ENCODE assay signal across 8 mouse cellular contexts in the genomic region with DNA sequence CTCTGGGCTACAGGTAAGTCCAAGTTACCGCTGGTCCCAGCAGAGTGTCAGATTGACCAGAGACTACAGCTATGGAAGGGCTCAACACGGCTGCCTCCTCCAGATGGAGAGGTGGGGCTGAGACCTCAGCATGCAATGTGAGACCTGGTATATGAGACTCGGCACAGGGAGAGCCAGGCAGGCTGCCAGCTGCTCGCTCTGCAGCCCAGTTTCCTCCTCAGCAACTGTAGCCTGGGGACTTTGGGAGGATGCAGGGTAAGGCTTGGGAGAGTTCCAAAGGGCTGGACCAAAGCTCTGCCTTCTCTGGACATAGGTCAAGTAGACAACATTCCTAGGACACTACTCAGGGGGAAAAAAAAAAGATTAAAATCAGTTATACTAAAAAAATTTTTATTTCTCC. TPM values are rescaled to one million over a fixed set of nuclear protein-coding genes. Genes with fewer than 3 reads are reported as not detected.
DNase-seq lines count a peak whose midpoint lies in the region; ATAC-seq lines count a peak whose summit lies in the region.
"Had no signal": no experiment of that assay in that cellular context is flagged by ENCODE, and none has a peak within 500 bp of the region (broad histone marks: within the 10 kb centered on the region; RNA-seq: fewer than 3 reads in every experiment).

No protein-coding gene starts in this region.

- WGBS in heart, embryonic 13.5 days, result 52% methylated on average over 4 of the region's 4 CpGs

- H3K9me3 ChIP-seq in heart, embryonic 13.5 days, result no peaks in the 10 kb centered on the region
- H3K9me3 ChIP-seq: liver, embryonic 15.5 days had no signal

- H3K4me2 ChIP-seq in heart, embryonic 13.5 days, result no peak overlapping the region
- H3K4me2 ChIP-seq: liver, embryonic 15.5 days had no signal

- no peak overlapping the region for H3K4me3 ChIP-seq in heart, embryonic 13.5 days
- H3K4me3 ChIP-seq: liver, embryonic 15.5 days had no signal

- ATAC-seq in heart, embryonic 13.5 days (ENCODE audit: extremely low read depth, insufficient number of reproducible peaks, low FRiP score, low TSS enrichment), result no peak; the same call in 1 of the 2 replicates

- no peak overlapping the region for H3K9ac ChIP-seq in heart, embryonic 13.5 days
- H3K9ac ChIP-seq: liver, embryonic 15.5 days had no signal

- peaks cover 39% of the 10 kb centered on the region for H3K36me3 ChIP-seq in heart, embryonic 13.5 days

- peak overlapping the region; percentile 76 for H3K27ac ChIP-seq in heart, embryonic 13.5 days (replicated peaks)
- H3K27ac ChIP-seq: liver, embryonic 15.5 days had no signal

- H3K4me1 ChIP-seq in heart, embryonic 13.5 days, result peaks cover 74% of the 10 kb centered on the region

- no peaks in the 10 kb centered on the region for H3K27me3 ChIP-seq in heart, embryonic 13.5 days (replicated peaks)
- H3K27me3 ChIP-seq: liver, embryonic 15.5 days had no signal

- peak; percentile 48 for DNase-seq in right cerebral cortex, postnatal 14 days
- DNase-seq in right cerebral cortex, adult 2 months (ENCODE audit: low spot score in 2 of 2), result no peak
- peak; percentile 93 for DNase-seq in cerebellum, adult 9-10 months
- peak; percentile 13 to 39 for DNase-seq in layer of hippocampus, postnatal 14 days (ENCODE audit: low spot score in 2 of 2)
- peak; percentile 89 for DNase-seq in urinary bladder, postnatal 14 days (ENCODE audit: low spot score)
- no peak for DNase-seq in B cell, adult 2 months

RNA-seq across cellular contexts. Expression of a gene that starts 15.6 kb away (rescaled TPM):
- 8.9 and 9.3 TPM in 2 replicates for polyA plus RNA-seq in heart, embryonic 13.5 days (2015; fragmentation: Nextera tagmentation; extraction: Ambion mirVana)
- total RNA-seq in layer of hippocampus, postnatal 14 days (2021), result 1 to 10 TPM; 4.7 to 5.7 TPM

RNA-seq across cellular contexts. Expression of a gene that starts 23.8 kb away (rescaled TPM):
- 47.2 and 49.5 TPM in 2 replicates for polyA plus RNA-seq in heart, embryonic 13.5 days (2015; fragmentation: Nextera tagmentation; extraction: Ambion mirVana)
- 1 to 10 TPM; 8.0 to 10.0 TPM for total RNA-seq in layer of hippocampus, postnatal 14 days (2021)

RNA-seq across cellular contexts. Expression of a gene that starts 27.4 kb away (rescaled TPM):
- 98.1 and 104 TPM in 2 replicates for polyA plus RNA-seq in heart, embryonic 13.5 days (2015; fragmentation: Nextera tagmentation; extraction: Ambion mirVana)
- total RNA-seq in layer of hippocampus, postnatal 14 days (2021), result 10 to 100 TPM; 78.1 to 92.3 TPM

RNA-seq across cellular contexts. Expression of a gene that starts 45.8 kb away (rescaled TPM):
- not detected in 2 replicates for polyA plus RNA-seq in heart, embryonic 13.5 days (2015; fragmentation: Nextera tagmentation; extraction: Ambion mirVana)
- total RNA-seq in layer of hippocampus, postnatal 14 days (2021), result not detected

RNA-seq across cellular contexts. Expression of a gene that starts 46.2 kb away (rescaled TPM):
- polyA plus RNA-seq in heart, embryonic 13.5 days (2015; fragmentation: Nextera tagmentation; extraction: Ambion mirVana), result 1.9 and 2.0 TPM in 2 replicates
- 1 to 10 TPM; 3.4 to 4.2 TPM for total RNA-seq in layer of hippocampus, postnatal 14 days (2021)

Comparison
In these comparisons a context has a peak if more than half of its experiments do, and no peak if none do; other contexts are left out.
1. DNase-seq: peak in right cerebral cortex, postnatal 14 days (single experiment), cerebellum, adult 9-10 months (single experiment), layer of hippocampus, postnatal 14 days (2 of 2) and urinary bladder, postnatal 14 days (single experiment); none in right cerebral cortex, adult 2 months (0 of 2) and B cell, adult 2 months (0 of 2).